Mouse (Mus musculus) embryonic fibroblast, embryonic 13.5 days (primary cell): Measurements from ENCODE around the gene Gm42791. TPM values are rescaled to one million over a fixed set of nuclear protein-coding genes. Genes with fewer than 3 reads are reported as not detected.

Source experiments
- H3K27ac ChIP-seq: 2 replicates; pipeline ENCODE4 v1.5.1; 2012; ENCODE audit warnings: low read length, control low read depth, inconsistent platforms; ENCODE audit not compliant: insufficient read depth
- H3K4me1 ChIP-seq: 2 replicates; pipeline ENCODE4 v1.6.1; 2011; ENCODE audit warnings: low read length; ENCODE audit not compliant: control insufficient read depth, insufficient read depth
- H3K4me3 ChIP-seq: 2 replicates; pipeline ENCODE4 v1.5.1; 2011; ENCODE audit warnings: mild to moderate bottlenecking, control low read depth, low read length; ENCODE audit not compliant: insufficient read depth
- CTCF ChIP-seq: IDR thresholded peaks from 2 replicates; pipeline ENCODE4 v1.5.1; 2011; ENCODE audit warnings: mild to moderate bottlenecking, control low read depth, low read length, moderate library complexity, borderline replicate concordance; ENCODE audit not compliant: insufficient read depth
- POLR2A ChIP-seq: IDR thresholded peaks from 2 replicates; pipeline ENCODE4 v1.6.1; 2011; ENCODE audit warnings: low read depth, mild to moderate bottlenecking, control low read depth, low read length, moderate library complexity
- polyA plus RNA-seq: library from polyadenylated mRNA; stranded (reverse); fragments of >200 nt; gene quantifications from 2 replicates; pipeline ENCODE4 v1.2.4, GENCODE M21; 2011; ENCODE audit warnings: low read depth; ENCODE audit not compliant: missing spikeins, insufficient read length

Gm42791 gene
- polyA plus RNA-seq, 1 experiment: 7.1 TPM

DNA sequence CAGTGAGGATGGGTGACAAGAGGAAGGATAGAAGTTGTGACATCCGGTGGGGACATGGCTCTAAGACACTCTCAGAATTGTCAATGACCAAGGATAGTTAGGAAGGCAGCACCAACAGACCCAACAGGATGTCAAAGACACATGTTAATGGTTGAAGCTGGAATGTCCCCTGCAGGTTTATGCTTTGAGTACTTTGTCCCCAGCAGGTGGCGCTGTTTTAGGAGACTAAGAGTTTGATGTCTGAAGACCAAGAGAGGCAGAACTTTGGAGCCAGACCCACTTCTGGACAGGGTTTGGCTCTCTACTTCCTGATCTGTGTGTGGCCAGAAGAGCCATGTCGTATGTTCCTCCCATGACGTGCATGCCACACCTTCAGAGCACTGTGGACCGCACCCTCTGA lies 147.9 kb downstream of the Gm42791 start:
- Histone ChIP-seq H3K4me3 (no peak overlapping the region), H3K4me1 (no peaks in the 10 kb centered on the region), H3K27ac (no peak overlapping the region)
- TF ChIP-seq CTCF: no peak
- TF ChIP-seq POLR2A: no peak

Other genes with a start within 250 kb of the Gm42791 start
- 18.4 and 19.2 TPM in 2 replicates for gene Katnal1, start 65.8 kb downstream of the Gm42791 start, polyA plus RNA-seq
- 31.3 and 37.2 TPM in 2 replicates for gene Uspl1, start 189.2 kb upstream of the Gm42791 start, polyA plus RNA-seq
- gene Hmgb1, start 189.3 kb upstream of the Gm42791 start, polyA plus RNA-seq: 131 and 138 TPM in 2 replicates